Mouse (Mus musculus): Measurements from ENCODE around the gene Vwa8. TPM values are rescaled to one million over a fixed set of nuclear protein-coding genes. Genes with fewer than 3 reads are reported as not detected.

The Vwa8 gene
- polyA plus RNA-seq, 2 experiments, result 11.8 to 14.0 TPM

- no peak overlapping the region for H3K27ac ChIP-seq (replicated peaks; ENCODE audit: low read depth, low read length)
- H3K4me1 ChIP-seq (ENCODE audit: control insufficient read depth, insufficient read depth, low read length), result peaks cover 11% of the 10 kb centered on the region; the same call in 1 of the 2 replicates
- no peak for TF ChIP-seq POLR2A (IDR thresholded peaks at IDR 0.05; ENCODE audit: borderline replicate concordance, extremely low read depth, insufficient read depth, insufficient read length)
- WGBS, result 78% methylated on average over 7 of the region's 7 CpGs
- H3K9me3 ChIP-seq (ENCODE audit: control insufficient read depth, low read length), result no peaks in the 10 kb centered on the region
- DNase-seq (ENCODE audit: low spot score) (no peak), ATAC-seq (ENCODE audit: low FRiP score, low read depth) (no peak)
- no peak overlapping the region for H3K9ac ChIP-seq (ENCODE audit: low read depth, low read length, severe bottlenecking)
- H3K4me3 ChIP-seq (replicated peaks; ENCODE audit: low read length), result no peak overlapping the region
- H3K36me3 ChIP-seq (ENCODE audit: control insufficient read depth, insufficient read depth, low read length), result no peaks in the 10 kb centered on the region
- H3K27me3 ChIP-seq (ENCODE audit: control insufficient read depth, insufficient read depth, low read length), result no peaks in the 10 kb centered on the region
- no peak overlapping the region for H3K4me2 ChIP-seq (replicated peaks; ENCODE audit: low read depth, low read length, severe bottlenecking)
These were observed 328.9 kb downstream of the Vwa8 start for GRCm38 (mm10) chr14:79177754-79178153.

GRCm38 (mm10) chr14:79178247-79178646 is 329.4 kb downstream of the Vwa8 start:
- ATAC-seq (ENCODE audit: low FRiP score, low read depth) (no peak), DNase-seq (ENCODE audit: low spot score) (no peak)
- Histone ChIP-seq H3K9ac (ENCODE audit: low read depth, low read length, severe bottlenecking) (no peak overlapping the region), H3K4me2 (replicated peaks; ENCODE audit: low read depth, low read length, severe bottlenecking) (no peak overlapping the region), H3K4me1 (ENCODE audit: control insufficient read depth, insufficient read depth, low read length) (peaks cover 11% of the 10 kb centered on the region; the same call in 1 of the 2 replicates), H3K27me3 (ENCODE audit: control insufficient read depth, insufficient read depth, low read length) (no peaks in the 10 kb centered on the region), H3K36me3 (ENCODE audit: control insufficient read depth, insufficient read depth, low read length) (no peaks in the 10 kb centered on the region), H3K27ac (replicated peaks; ENCODE audit: low read depth, low read length) (no peak overlapping the region), H3K4me3 (replicated peaks; ENCODE audit: low read length) (no peak overlapping the region), H3K9me3 (ENCODE audit: control insufficient read depth, low read length) (no peaks in the 10 kb centered on the region)
- no peak for TF ChIP-seq POLR2A (IDR thresholded peaks at IDR 0.05; ENCODE audit: borderline replicate concordance, extremely low read depth, insufficient read depth, insufficient read length)
- WGBS, result 77% methylated on average over 9 of the region's 9 CpGs

GRCm38 (mm10) chr14:79180078-79180730 is 331.4 kb downstream of the Vwa8 start:
- no peaks in the 10 kb centered on the region for H3K9me3 ChIP-seq (ENCODE audit: control insufficient read depth, low read length)
- no peak overlapping the region for H3K4me3 ChIP-seq (replicated peaks; ENCODE audit: low read length)
- DNase-seq (ENCODE audit: low spot score) (peak; percentile 86), ATAC-seq (ENCODE audit: low FRiP score, low read depth) (peak; percentile 93)
- H3K27ac ChIP-seq (replicated peaks; ENCODE audit: low read depth, low read length), result peak overlapping the region; percentile 67
- no peak for TF ChIP-seq POLR2A (IDR thresholded peaks at IDR 0.05; ENCODE audit: borderline replicate concordance, extremely low read depth, insufficient read depth, insufficient read length)
- H3K4me2 ChIP-seq (replicated peaks; ENCODE audit: low read depth, low read length, severe bottlenecking), result no peak overlapping the region
- peaks cover 14% of the 10 kb centered on the region for H3K4me1 ChIP-seq (ENCODE audit: control insufficient read depth, insufficient read depth, low read length)
- 25% methylated on average over 12 of the region's 12 CpGs for WGBS
- H3K36me3 ChIP-seq (ENCODE audit: control insufficient read depth, insufficient read depth, low read length), result no peaks in the 10 kb centered on the region
- H3K27me3 ChIP-seq (ENCODE audit: control insufficient read depth, insufficient read depth, low read length), result no peaks in the 10 kb centered on the region
- H3K9ac ChIP-seq (ENCODE audit: low read depth, low read length, severe bottlenecking), result no peak overlapping the region

- no peak overlapping the region for H3K27ac ChIP-seq (replicated peaks; ENCODE audit: low read depth, low read length)
- no peak overlapping the region for H3K4me2 ChIP-seq (replicated peaks; ENCODE audit: low read depth, low read length, severe bottlenecking)
- DNase-seq (ENCODE audit: low spot score), result no peak
- H3K27me3 ChIP-seq (ENCODE audit: control insufficient read depth, insufficient read depth, low read length), result no peaks in the 10 kb centered on the region
- H3K9ac ChIP-seq (ENCODE audit: low read depth, low read length, severe bottlenecking), result no peak overlapping the region
- H3K4me3 ChIP-seq (replicated peaks; ENCODE audit: low read length), result no peak overlapping the region
- peaks cover 17% of the 10 kb centered on the region for H3K4me1 ChIP-seq (ENCODE audit: control insufficient read depth, insufficient read depth, low read length)
- no peak for ATAC-seq (ENCODE audit: low FRiP score, low read depth)
- no peaks in the 10 kb centered on the region for H3K9me3 ChIP-seq (ENCODE audit: control insufficient read depth, low read length)
- TF ChIP-seq POLR2A (IDR thresholded peaks at IDR 0.05; ENCODE audit: borderline replicate concordance, extremely low read depth, insufficient read depth, insufficient read length), result no peak
- 0 out of 2 replicates have a peak, but pooled peaks cover 3% of the 10 kb centered on the region for H3K36me3 ChIP-seq (ENCODE audit: control insufficient read depth, insufficient read depth, low read length)
- WGBS, result 81% methylated on average over 8 of the region's 8 CpGs
These were observed 332.9 kb downstream of the Vwa8 start for GRCm38 (mm10) chr14:79181748-79182147.

DNA sequence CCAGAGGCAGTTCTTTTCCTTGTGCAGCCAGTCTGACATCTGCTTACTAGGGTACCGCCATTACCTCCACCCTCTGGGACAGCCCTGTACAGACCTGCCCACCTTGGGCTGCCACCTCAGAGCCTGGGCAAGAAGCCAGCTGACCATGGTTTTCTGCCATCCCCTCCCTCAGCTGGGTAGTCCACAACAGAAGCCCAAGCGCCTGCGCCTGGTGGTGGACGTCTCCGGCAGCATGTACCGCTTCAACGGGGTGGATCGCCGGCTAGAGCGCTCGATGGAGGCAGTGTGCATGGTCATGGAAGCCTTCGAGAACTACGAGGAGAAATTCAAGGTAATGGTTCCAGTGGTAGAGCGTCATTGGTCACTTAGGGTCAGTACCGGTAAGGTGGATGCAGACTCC is 333.9 kb downstream of the Vwa8 start:
- WGBS, result 94% methylated on average over 15 of the region's 15 CpGs
- no peak for TF ChIP-seq POLR2A (IDR thresholded peaks at IDR 0.05; ENCODE audit: borderline replicate concordance, extremely low read depth, insufficient read depth, insufficient read length)
- no peaks in the 10 kb centered on the region for H3K9me3 ChIP-seq (ENCODE audit: control insufficient read depth, low read length)

More for the DNA sequence above, 333.9 kb downstream of the Vwa8 start:
- DNase-seq (ENCODE audit: low spot score) (no peak), ATAC-seq (ENCODE audit: low FRiP score, low read depth) (no peak)
- Histone ChIP-seq H3K27ac (replicated peaks; ENCODE audit: low read depth, low read length) (no peak overlapping the region), H3K4me2 (replicated peaks; ENCODE audit: low read depth, low read length, severe bottlenecking) (no peak overlapping the region), H3K4me1 (ENCODE audit: control insufficient read depth, insufficient read depth, low read length) (peaks cover 17% of the 10 kb centered on the region), H3K9ac (ENCODE audit: low read depth, low read length, severe bottlenecking) (no peak overlapping the region), H3K27me3 (ENCODE audit: control insufficient read depth, insufficient read depth, low read length) (no peaks in the 10 kb centered on the region), H3K36me3 (ENCODE audit: control insufficient read depth, insufficient read depth, low read length) (0 out of 2 replicates have a peak, but pooled peaks cover 3% of the 10 kb centered on the region), H3K4me3 (replicated peaks; ENCODE audit: low read length) (no peak overlapping the region)

Data from limb, embryonic 14.5 days (tissue).